Mouse (Mus musculus): ENCODE results near the gene Gm9376. TPM values are rescaled to one million over a fixed set of nuclear protein-coding genes. Genes with fewer than 3 reads are reported as not detected.

Gm9376 gene
- not detected for polyA plus RNA-seq (2017; shearing (Covaris generic))

DNA sequence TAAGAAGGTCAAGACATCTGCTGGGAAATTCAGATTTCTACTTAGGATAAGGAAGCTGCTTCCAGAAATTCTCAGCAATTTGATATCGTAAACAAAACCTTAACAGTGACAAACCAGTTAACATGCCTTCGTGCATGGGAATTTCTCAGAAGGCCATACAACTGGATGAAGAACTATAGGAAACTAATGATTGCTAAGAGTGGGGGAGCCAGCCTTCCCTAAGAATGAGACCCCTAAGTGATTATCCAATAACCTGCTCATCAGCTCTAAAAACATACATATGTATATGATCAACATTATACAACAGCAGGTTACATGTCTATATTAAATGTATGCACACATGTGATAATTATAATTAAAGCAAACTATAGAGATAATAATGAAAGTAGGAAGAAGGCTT is at the start of gene Gm9376:
Gm9376 (plus strand) TSS at position 301 of the 400 bp plus-strand sequence.

DNA sequence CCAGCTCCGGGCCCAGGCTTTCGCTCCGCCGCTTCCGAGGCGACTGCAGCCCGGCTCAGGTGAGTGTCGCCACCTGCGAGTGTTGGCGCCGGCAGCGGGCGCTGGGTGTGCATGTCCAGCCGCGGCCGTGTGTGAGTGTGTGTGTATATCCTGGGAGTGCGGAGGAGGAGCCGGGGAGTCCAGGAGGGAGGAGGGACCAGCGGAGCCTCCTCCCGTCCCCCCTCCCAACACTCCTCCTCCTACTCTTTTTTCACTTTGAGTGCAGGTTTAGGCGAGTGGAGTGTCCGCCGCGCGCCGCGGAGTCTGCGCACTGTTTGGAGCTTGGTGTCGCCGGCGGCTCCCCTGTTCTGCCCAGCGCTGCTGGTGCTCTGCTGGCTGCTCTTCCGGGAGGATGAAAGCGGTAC is 29.9 kb upstream of the Gm9376 start, which contains the start of gene Sox21:
Sox21 (minus strand) TSS at position 145 of the 404 bp plus-strand sequence.

Other genes starting within 250 kb of the Gm9376 start
- 0.56 TPM for gene Dct, start 214.7 kb upstream of the Gm9376 start, polyA plus RNA-seq (2017; shearing (Covaris generic))
- gene Tgds, start 134.2 kb upstream of the Gm9376 start, polyA plus RNA-seq (2017; shearing (Covaris generic)) = 13.2 TPM
- gene Gpr180, start 129.8 kb upstream of the Gm9376 start, polyA plus RNA-seq (2017; shearing (Covaris generic)) = 24.7 TPM
- 0.20 TPM for gene Sox21, start 29.9 kb upstream of the Gm9376 start, polyA plus RNA-seq (2017; shearing (Covaris generic))

Data from effector memory CD4-positive, alpha-beta T cell, adult 7 months (primary cell).